Mouse (Mus musculus): ENCODE data around the gene Pip5k1a.

DNA sequence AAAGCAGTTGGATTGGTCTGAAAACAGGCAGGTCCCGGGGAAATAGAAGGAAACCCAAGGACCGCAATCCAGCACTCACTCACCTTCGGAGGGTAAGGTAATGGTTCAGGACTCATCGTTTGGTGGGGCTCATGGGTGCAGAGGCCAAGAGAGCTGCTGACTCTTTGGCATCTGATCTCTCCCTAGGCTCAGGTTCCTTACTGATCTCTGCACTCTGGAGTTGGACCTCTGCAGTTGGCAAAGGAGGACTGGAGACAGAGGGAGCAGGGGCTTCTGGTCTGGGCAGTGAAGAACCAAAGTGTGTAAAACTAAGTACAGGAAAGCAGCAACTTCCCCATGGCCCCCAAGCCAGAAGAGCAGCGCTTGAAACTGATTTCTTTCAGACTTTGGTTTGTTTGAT lies 23.4 kb upstream of the Pip5k1a start:
- TF ChIP-seq CTCF (conservative IDR thresholded peaks at IDR 0.05; ENCODE audit: insufficient read depth, insufficient read length, low read depth, low read length) (no peak), POLR2A (IDR thresholded peaks at IDR 0.05; ENCODE audit: low read depth, low read length) (no peak)

Measured in kidney, adult 2 months (tissue).